Mouse (Mus musculus) spleen, adult 10 weeks (tissue): ENCODE results near the gene Cd93. TPM values are rescaled to one million over a fixed set of nuclear protein-coding genes. Genes with fewer than 3 reads are reported as not detected.

Source experiments
- polyA plus RNA-seq: library from polyadenylated mRNA; stranded (reverse); fragments of 350-450 nt; fragmentation: Illumina TruSeq; extraction: RNeasy Lipid Tissue Mini Kit (QIAGEN cat#74804); gene quantifications from one replicate; pipeline ENCODE4 v1.2.3, GENCODE M21; 2015; ENCODE audit warnings: low replicate concordance; ENCODE audit not compliant: insufficient read depth

Gene Cd93
- polyA plus RNA-seq: 25.6 TPM

GRCm38 (mm10) chr2:148443249-148443958 is at the start of gene Cd93:
Cd93 (minus strand) TSS chr2:148443563.

GRCm38 (mm10) chr2:148407870-148408760 is 35.2 kb downstream of the Cd93 start, which contains the start of gene Thbd:
Thbd (minus strand) TSS chr2:148408188.

GRCm38 (mm10) chr2:148395131-148396051 is 48.0 kb downstream of the Cd93 start, which contains the start of gene Sstr4:
Sstr4 (plus strand) TSS chr2:148395344.

Other genes with a start within 250 kb of the Cd93 start
- gene Sstr4, start 48.2 kb downstream of the Cd93 start, polyA plus RNA-seq: not detected
- 38.7 TPM for gene Thbd, start 35.4 kb downstream of the Cd93 start, polyA plus RNA-seq
- 25.6 TPM for gene Nxt1, start 229.0 kb upstream of the Cd93 start, polyA plus RNA-seq
- gene Gzf1, start 237.5 kb upstream of the Cd93 start, polyA plus RNA-seq: 17.3 TPM